Mouse (Mus musculus) adrenal gland, adult (tissue): ENCODE data around the gene Slc16a11.

Experiments
- DNase-seq, 2 experiments: peaks; one replicate each; pipeline ENCODE4 v3.0.0; 2022 to 2023; ENCODE audit warnings: low spot score in 1 of 2; ENCODE audit not compliant: inconsistent age in 2 of 2

Slc16a11 gene

GRCm38 (mm10) chr11:70200036-70200608 is 12.4 kb upstream of the Slc16a11 start:
- DNase-seq: no peak

- peak; percentile 80 to 93 for DNase-seq
Observed at GRCm38 (mm10) chr11:70201691-70202090, 10.9 kb upstream of the Slc16a11 start.

- no peak for DNase-seq
Observed at GRCm38 (mm10) chr11:70206801-70207200, 5.8 kb upstream of the Slc16a11 start.

DNA sequence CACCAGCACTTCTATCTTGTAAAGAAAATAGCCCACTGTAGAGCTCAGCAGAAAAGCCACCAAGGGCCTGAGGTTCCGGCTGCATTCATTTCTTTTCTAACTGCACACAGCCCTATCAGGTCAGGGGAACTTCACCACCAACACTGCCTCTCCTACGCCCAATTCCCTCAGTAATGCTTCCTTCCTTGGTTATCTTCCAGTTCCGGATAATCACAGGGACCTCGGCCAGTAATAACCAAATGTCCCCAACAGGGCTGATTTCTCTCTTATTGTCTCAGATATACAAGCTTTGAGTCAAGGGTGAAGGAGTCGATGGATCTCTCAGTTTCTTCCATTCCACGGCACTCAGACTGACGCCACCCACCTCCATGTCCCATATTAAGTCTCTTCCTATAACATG is 5.3 kb upstream of the Slc16a11 start:
- no peak for DNase-seq

GRCm38 (mm10) chr11:70208778-70209388 is 3.7 kb upstream of the Slc16a11 start:
- no peak for DNase-seq

DNA sequence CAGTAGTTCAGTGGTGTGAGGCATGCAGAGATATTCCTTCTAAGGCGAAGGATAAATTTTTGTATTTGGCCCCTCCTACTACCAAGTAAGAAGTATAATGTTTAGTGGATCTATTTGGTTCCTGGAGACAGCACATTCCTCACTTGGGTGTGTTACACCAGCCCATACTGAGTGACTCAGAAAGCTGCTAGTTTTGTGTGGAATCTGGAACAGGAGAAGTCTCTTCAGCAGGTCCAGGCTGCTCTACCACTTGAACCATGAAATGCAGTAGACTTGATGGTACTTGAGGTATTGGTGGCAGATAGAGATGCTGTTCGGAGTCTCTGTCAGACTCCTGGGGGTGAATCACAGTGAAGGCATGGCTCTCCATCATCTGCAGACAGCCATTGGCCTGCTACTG is 1.9 kb upstream of the Slc16a11 start:
- DNase-seq: no peak

DNA sequence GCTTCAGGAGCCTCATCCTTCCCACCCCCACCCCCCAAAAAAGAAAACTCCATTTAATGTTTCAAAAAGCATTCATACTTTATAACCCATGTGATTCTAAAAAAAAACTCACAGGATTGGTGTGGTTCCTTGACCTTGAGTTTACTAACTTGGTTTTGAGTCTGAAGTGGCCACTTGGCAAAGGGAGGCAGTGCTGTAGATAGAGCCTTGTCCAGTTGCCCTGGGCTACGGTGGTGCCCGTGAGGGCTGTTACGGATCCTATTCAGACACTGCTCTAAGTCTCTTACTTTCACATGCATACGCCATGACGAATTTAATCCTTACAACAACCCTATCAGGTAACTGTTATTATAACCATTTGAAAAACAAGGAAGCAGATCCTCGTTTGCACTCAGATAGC is 580 bp upstream of the Slc16a11 start:
- no peak for DNase-seq

DNA sequence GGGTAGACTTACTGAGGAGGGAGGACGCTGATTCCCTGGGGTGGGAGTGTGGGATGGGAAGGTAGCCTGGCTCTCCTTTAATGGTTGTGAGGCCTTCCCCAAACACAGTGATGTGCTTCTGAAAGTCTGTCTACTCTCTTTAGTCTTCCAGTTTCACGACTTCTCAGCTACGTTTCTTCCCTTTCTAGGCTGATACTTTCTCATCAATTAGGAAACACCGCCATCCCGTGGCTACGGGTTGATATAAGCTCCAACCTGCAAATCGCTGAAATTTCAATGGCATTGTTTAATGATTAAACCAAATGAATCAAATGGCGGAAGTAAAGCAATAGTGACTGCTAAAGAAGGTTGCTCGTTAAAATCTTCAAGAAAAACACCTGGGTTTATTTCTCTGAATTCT is 344 bp downstream of the Slc16a11 start:
- peak; percentile 62 to 90 for DNase-seq

DNA sequence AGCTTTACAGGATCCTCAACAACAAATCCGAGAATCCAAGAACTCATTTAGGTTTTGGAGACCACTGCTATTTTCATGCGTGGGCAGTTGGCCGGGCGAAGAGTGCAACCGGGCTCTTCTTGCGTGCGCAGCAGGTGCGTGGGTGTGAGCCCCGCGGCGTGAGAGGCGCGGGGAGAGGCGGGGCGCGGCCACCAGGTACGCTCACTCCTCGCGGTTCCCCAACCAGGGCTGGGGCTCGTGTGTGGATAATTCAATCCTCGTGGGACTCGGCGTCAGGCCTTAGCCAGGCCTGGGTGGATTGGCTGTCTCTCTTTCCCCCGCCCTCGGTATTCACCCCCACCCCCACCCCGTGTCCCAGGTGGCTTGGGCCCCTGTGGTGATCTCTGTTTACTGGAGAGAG is 1.2 kb downstream of the Slc16a11 start:
- DNase-seq: no peak

DNA sequence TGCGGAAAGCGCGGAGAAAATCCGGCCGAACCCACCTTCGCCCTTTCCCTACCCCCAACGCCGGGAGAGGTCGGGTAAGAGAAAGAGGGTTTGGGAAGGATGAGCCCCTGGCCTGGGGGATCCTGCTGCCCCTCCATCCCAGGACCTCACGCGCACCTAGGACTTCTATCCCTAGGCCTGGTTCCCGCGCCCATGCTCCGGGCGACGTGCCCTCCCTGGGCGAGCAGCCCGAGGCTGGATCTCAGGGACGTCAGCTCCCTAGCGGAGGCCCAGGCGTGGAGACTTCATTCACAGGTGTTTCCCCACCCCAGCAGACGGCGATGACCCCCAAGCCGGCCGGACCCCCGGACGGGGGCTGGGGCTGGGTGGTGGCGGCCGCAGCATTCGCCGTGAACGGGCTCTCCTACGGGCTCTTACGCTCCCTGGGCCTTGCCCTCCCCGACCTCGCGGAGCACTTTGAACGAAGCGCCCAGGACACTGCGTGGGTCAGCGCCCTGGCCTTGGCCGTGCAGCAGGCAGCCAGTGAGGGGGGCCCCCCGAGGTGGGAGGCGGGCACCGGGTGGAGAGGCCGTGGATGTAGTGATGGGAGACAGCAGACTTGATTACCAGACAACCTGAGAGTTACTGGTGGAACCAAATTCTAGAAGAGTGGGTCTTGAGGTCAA is 1.8 kb downstream of the Slc16a11 start:
- DNase-seq: peak; percentile 52 to 78

- DNase-seq: no peak
Observed at GRCm38 (mm10) chr11:70214856-70215209, 2.3 kb downstream of the Slc16a11 start.

- peak in 1 of 2 experiments; percentile 49 for DNase-seq
Observed at GRCm38 (mm10) chr11:70215301-70215700, 2.7 kb downstream of the Slc16a11 start.

- peak in 1 of 2 experiments; percentile 19 for DNase-seq
Observed at GRCm38 (mm10) chr11:70216103-70216502, 3.6 kb downstream of the Slc16a11 start.

- DNase-seq: peak in 1 of 2 experiments; percentile 35
Observed at GRCm38 (mm10) chr11:70218039-70218438, 5.5 kb downstream of the Slc16a11 start.

- DNase-seq: peak; percentile 55 to 78
Observed at GRCm38 (mm10) chr11:70218741-70219470, 6.4 kb downstream of the Slc16a11 start.

DNA sequence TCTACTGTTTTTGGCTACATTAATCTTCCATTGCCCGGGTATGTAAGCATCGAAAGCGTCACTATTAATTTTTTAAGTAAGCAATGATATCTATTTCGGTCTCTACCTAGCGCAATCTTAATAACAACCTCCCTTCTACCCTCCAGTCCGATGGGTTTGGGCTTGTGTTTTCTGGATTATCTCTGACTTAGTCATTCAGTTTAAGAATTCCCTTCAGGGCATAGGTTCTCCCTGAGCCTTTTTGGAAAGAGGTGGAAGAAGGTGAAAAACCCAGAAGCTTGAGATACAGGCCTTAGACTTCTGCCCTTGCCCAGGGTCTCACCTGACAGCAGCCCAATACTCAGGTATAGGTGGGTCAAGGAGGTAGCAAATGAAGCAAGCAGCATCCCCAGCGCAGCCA is 7.3 kb downstream of the Slc16a11 start:
- no peak for DNase-seq

DNA sequence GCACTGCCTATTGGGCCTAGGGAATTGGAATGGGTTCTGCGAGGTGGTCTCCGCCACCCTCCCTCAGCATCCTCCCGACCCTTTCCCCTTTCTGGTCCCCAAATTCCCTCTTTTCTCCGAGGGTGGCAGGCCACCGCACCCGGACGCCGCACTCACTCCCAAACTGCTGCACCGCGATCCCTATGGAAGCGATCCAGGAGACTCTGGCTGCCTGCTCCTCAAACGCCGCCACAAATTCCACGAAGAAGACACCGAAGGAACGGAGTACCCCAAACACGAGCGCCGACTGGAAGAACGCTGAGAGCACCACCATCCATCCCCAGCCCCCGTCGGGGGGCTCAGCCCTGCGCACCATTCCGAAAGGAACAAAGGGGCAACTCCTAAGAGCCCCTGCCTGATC is 7.8 kb downstream of the Slc16a11 start:
- no peak for DNase-seq

GRCm38 (mm10) chr11:70220731-70221602 is 8.4 kb downstream of the Slc16a11 start, which contains the start of gene Slc16a13:
Gene Slc16a13, minus strand, starts transcription at chr11:70221064.
- peak; percentile 96 to 98 for DNase-seq

DNA sequence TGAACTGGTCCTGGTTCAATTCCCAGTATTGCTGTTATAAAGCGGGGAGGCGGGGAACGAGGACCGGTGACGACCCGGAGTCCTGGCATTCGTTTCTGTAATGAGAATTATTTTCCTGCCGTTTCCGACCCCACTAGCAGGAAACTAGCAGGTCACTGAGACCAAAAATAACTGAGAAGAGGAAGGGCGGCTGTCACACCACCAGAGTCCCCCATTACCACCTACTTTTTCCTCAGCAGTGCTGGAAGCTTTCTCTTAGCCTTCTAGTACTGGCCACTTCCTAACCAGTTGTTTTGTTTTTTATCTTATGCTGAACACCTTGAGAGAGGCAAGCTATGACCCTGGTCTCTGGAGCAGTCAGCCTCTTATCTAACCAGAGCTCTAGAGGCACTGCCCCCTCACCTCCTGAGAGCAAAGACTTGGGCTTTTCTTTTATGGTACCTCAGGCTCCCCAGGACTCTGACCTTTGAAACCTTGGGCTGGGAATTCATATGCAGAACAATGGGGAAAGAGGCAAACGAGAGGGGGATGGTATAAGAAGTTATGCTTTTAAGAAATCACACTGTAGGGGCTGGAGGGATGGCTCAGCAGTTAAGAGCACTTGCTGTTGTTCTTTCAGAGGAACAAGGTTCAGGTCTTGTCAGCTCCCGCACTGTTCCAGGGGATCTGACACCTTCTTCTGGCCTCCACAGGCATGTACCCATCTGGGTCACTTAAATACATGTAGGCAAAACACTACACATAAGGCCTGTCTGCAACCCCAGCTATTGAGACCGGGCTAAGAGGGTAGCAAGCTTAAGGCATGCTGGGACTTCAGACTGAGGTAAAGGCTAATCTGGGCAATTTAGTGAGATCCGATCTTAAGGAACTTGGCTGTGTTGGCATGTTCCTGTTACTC is 9.3 kb downstream of the Slc16a11 start:
- DNase-seq: peak; percentile 33 to 77

GRCm38 (mm10) chr11:70223724-70224123 is 11.2 kb downstream of the Slc16a11 start:
- peak; percentile 42 to 67 for DNase-seq
